Mouse (Mus musculus) heart, postnatal 25 days (tissue): ENCODE results near the gene Sardh. TPM values are rescaled to one million over a fixed set of nuclear protein-coding genes. Genes with fewer than 3 reads are reported as not detected.

Experiments used
- DNase-seq: peaks from one replicate; pipeline ENCODE4 v3.0.0; 2022; ENCODE audit warnings: low spot score
- intact Hi-C: fragments of 180-260 bp; cut with DNase I; formaldehyde crosslinking; loops from one replicate; pipeline ENCODE4 v1.15.1; 2025
- total RNA-seq, 2 experiments: library from RNA; stranded (reverse); gene quantifications; 2 replicates each; pipeline ENCODE4 v1.2.3; 2021

The Sardh gene
- total RNA-seq, 2 experiments from 2014 or later, result 9.7 to 10.2 TPM

DNA sequence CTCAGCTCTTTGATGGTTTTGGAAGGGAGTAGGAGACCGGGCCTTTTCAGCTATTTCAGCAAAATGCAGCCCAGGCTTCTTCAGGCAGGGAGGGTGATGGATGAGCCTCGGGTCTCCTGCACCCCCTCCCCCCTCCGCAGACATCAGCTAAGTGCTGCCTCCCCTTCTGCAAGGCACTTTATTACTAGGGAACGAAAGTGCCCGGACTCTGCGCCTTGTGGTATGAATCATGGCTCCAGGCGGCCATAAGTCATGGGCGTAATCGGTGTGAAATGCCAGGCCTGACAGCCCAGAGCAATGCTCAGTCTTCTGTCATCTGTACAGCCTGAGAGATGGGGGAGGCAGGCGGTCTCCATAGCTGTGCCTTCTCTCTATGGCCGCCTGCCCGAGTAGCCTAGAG, 64.4 kb downstream of the Sardh start:
- no peak for DNase-seq
- intact Hi-C loops, result no loop called here

DNA sequence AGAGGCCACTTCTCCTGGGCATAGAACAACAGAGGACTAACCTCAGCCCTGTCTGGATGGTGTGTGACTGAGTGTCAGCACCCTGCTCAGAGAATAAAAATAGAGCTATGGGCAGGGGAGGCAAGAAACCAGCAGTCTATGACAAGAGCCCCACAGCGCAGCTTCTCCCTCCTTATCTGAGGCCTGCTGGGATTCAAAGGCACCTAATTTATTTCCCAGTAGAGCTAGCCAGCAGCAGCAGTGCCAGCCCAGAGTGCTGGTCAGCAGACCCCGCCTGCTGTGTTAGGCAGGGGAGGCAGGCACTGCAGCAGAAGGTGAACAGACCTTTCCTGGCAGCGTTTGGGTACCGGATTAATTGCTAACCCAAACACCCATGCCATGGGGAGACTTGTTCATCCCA, 66.2 kb downstream of the Sardh start:
- intact Hi-C loops, result no loop called here
- no peak for DNase-seq

DNA sequence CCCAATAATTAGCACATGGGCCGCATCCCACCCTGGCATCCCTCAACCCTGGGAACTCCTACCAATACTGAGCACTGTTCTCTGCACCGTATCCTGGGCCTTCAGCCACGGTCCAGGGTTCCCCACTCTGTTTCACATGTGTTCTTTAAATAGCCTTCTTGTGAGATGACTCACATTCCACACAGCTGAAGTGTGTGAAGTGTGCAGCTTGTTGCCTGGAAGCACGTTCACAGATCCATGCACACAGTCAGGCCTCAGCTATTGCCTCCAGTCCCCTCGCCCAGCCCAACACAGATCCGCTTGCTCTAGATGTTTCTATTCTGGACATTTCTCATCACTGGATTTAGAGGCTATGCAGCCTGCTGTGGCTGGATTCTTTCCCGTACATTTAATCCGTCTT, 69.0 kb downstream of the Sardh start:
- no peak for DNase-seq
- intact Hi-C loops, result loop anchor here (5.0 kb wide), 1 partner anchor 52 kb away; no protein-coding TSS in a partner anchor

DNA sequence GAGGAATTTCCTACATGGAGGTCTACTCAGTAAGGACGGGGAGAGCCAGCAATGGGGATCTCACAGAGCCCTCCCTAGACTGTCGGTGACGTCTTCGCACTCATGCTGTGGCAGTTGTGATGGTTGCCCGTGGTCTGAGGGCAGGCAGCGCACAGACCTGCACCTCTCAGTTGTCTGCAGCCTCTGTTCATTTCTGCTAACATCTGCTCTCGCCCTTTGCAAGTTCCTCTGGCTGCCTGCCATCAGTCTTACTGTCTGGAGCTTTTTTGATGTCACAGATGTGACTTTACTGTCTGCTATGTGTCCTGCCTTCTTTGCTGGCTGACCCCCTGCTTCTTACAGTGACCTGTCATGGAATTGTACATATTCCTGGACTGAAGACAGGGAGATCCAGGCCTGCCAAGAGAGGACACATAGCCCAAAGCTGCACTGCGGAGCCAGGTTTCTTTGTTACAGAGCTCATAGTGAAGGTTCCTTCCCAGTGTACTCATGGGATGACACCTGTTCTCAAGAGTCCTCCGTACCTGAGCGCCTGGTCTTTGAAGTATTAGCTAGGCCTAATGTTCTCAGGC, 72.4 kb downstream of the Sardh start:
- DNase-seq, result no peak
- intact Hi-C loops, result loop anchor here (5.0 kb wide), 1 partner anchor 48 kb away; no protein-coding TSS in a partner anchor

DNA sequence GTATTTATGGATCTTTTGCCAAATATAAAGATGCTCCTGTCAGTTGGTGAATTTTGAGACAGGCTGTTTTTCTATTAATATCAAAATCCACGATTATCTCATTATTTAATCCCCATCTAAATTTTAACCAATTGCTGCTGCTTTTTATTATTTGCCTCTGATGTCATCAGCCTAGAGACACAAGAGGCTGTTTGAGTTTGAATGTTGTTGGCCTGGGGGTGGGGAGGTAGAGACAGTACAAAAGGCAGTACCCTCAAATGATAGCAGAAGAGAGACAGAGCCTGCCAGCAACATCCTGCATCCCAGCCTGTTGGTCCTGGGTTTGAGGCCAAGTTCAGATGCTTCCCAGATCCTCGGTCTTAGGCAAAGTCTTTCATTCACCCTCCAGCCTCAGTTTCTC, 73.9 kb downstream of the Sardh start:
- intact Hi-C loops, result no loop called here
- DNase-seq, result no peak

DNA sequence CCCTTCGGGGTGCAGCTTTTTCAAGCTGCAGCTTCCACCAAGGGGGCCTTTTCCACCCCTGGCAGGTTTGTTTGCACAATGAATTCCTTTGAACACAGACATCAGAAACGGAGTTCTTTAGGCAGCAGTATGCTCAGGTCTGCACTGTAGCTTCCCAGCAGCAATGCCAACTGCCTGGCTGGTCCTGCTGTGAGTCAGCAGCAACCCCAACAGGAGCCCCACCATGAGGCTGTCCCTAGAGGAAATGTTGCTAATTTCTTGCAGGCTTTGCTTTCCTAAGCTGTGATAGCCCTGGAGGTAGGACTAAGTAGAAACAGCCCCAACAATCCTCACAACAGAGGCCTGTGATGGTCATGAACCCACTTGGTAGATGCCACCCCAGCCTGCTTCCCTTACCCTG, 81.1 kb downstream of the Sardh start:
- intact Hi-C loops, result no loop called here
- DNase-seq, result no peak

- no peak for DNase-seq
- intact Hi-C loops, result no loop called here
Measured at GRCm38 (mm10) chr2:27166074-27166473, 82.1 kb downstream of the Sardh start.

DNA sequence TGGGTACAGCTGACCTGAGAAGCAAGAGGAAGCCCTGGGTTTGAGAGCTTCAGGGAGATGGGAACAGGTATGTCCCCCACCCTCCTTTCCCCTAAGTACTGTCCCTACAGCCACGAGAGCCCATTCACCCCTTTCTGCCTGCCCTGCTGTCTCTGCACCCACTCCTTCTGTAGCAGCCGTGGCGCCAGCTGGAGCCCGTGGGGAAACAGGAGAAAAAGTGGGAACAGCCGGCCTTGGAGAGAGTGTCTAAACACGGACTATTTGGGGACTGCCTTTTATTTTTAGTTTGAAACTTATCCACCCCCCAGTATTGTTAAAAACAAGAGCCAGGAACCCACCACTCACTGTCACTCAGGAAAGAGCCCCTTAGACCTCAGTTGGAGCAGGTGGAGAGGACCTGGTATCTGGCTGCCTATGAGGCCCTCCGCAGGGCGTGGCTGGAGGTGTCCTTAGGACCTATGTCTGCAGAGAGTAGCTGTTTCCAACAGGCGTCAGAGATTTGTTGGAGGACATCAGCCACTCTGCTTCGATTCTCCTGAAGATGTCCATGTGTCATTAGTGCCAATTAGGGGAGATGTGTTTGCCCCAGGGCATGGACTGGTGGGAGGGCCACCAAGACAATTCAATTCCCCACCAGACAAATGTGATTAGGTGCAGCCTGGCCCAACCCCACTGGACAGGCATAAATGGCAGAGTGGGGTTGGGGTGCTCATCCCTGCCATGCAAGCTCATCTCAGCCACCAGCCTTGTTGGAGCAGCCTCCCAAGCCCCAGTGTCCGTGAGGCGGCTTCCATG, 83.1 kb downstream of the Sardh start, which contains the start of gene Dbh:
Dbh (plus strand) TSS at position 438 of the 795 bp plus-strand sequence.
- intact Hi-C loops, result no loop called here
- no peak for DNase-seq

DNA sequence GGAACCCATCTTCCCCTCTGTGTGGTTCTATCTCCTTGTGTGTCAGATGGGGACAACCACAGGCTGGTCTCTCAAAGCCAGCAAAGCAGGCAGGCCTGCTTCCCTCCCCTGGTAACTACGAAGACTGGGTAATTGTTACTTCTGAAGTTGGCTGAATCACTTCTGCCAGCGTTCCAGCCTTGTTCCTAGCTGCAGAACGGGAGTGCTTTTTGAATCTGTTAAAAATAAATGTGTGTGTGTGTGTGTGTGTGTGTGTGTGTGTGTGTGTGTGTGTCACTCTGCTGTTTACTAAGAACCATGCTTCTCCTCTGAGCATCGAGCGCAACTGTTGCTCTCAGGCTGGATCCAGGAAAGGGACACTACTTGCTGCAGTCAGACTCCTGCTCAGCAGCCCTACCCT, 84.3 kb downstream of the Sardh start:
- intact Hi-C loops, result no loop called here
- no peak for DNase-seq

DNA sequence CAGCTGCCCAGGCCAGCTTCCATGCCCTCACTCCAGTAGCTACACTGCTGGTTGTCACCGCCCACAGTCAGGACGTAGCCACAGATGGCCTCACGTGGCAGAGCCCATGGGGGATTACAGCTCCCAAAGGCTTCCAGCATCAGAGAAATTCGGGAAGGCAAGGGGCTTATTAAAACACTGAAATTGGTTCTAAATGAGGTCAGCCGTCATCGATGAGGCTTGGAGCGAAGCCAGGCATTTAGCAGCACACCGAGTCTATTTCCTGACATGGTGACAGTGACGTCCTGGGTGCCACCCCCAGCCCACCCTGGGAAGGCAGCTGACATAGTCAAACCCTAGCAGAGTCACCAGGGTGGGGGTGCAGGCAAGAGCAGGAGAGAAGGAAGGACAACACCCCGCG, 85.5 kb downstream of the Sardh start:
- no peak for DNase-seq
- intact Hi-C loops, result no loop called here

- intact Hi-C loops, result no loop called here
Measured at GRCm38 (mm10) chr2:27161526-27161925, 86.6 kb downstream of the Sardh start.

GRCm38 (mm10) chr2:27156596-27156995, 91.5 kb downstream of the Sardh start:
- intact Hi-C loops, result no loop called here
- no peak for DNase-seq

More at GRCm38 (mm10) chr2:27161526-27161925, 86.6 kb downstream of the Sardh start:
- DNase-seq, result no peak

GRCm38 (mm10) chr2:27154466-27155185, 93.5 kb downstream of the Sardh start:
- intact Hi-C loops, result no loop called here
- no peak for DNase-seq

GRCm38 (mm10) chr2:27149457-27149856, 98.7 kb downstream of the Sardh start:
- DNase-seq, result no peak
- intact Hi-C loops, result no loop called here

DNA sequence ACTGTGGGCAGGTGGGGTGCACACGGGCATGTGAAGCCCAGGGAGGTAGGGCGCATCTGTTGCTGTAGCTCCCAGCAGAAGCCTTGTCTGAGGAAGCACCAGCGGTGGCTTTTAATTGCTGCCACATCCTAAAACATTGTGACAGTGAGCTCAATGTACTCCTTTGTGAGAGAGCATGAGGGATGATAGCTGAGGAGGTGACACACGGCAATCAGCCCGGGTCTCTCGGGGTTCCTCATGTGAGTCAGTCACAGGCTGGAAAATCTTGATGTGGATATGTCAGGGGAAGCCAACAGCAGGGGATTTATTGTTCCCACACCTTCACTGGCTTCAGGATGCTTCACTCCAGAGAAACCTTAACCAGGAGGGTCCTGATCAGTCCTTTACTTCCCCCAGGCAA, 101.3 kb downstream of the Sardh start:
- intact Hi-C loops, result no loop called here
- DNase-seq, result no peak

GRCm38 (mm10) chr2:27144957-27145356, 103.2 kb downstream of the Sardh start:
- DNase-seq, result no peak
- intact Hi-C loops, result no loop called here

GRCm38 (mm10) chr2:27141950-27142693, 106.0 kb downstream of the Sardh start, which contains the start of gene Fam163b:
TSS of gene Fam163b (minus strand) at chr2:27142491.
- DNase-seq, result no peak
- intact Hi-C loops, result no loop called here
